Mouse (Mus musculus): ENCODE data around the gene Gm28038. TPM values are rescaled to one million over a fixed set of nuclear protein-coding genes. Genes with fewer than 3 reads are reported as not detected.

Gm28038 gene
- polyA plus RNA-seq, 1 experiment from 2014 or later = not detected

Other genes starting within 250 kb of the Gm28038 start
- 9.9 and 10.7 TPM in 2 replicates for gene Wdr34, start 232.2 kb upstream of the Gm28038 start, polyA plus RNA-seq (2015; fragmentation: Nextera tagmentation; extraction: Ambion mirVana)
- 317 and 337 TPM in 2 replicates for gene Set, start 223.7 kb upstream of the Gm28038 start, polyA plus RNA-seq (2015; fragmentation: Nextera tagmentation; extraction: Ambion mirVana)
- 3.1 and 3.2 TPM in 2 replicates for gene Pkn3, start 203.4 kb upstream of the Gm28038 start, polyA plus RNA-seq (2015; fragmentation: Nextera tagmentation; extraction: Ambion mirVana)
- gene Zdhhc12, start 187.4 kb upstream of the Gm28038 start, polyA plus RNA-seq (2015; fragmentation: Nextera tagmentation; extraction: Ambion mirVana) = 22.8 and 23.9 TPM in 2 replicates
- gene Zer1, start 156.5 kb upstream of the Gm28038 start, polyA plus RNA-seq (2015; fragmentation: Nextera tagmentation; extraction: Ambion mirVana) = 2.2 and 2.6 TPM in 2 replicates
- gene Tbc1d13, start 147.3 kb upstream of the Gm28038 start, polyA plus RNA-seq (2015; fragmentation: Nextera tagmentation; extraction: Ambion mirVana) = 2.8 and 3.7 TPM in 2 replicates
- 14.2 and 15.6 TPM in 2 replicates for gene Endog, start 109.5 kb upstream of the Gm28038 start, polyA plus RNA-seq (2015; fragmentation: Nextera tagmentation; extraction: Ambion mirVana)
- 40.5 and 42.5 TPM in 2 replicates for gene Spout1, start 102.6 kb upstream of the Gm28038 start, polyA plus RNA-seq (2015; fragmentation: Nextera tagmentation; extraction: Ambion mirVana)
- 9.7 and 10.1 TPM in 2 replicates for gene Kyat1, start 75.2 kb upstream of the Gm28038 start, polyA plus RNA-seq (2015; fragmentation: Nextera tagmentation; extraction: Ambion mirVana)
- gene Lrrc8a, start 43.3 kb upstream of the Gm28038 start, polyA plus RNA-seq (2015; fragmentation: Nextera tagmentation; extraction: Ambion mirVana) = 11.9 and 12.5 TPM in 2 replicates
- gene Gm28035, start 40.5 kb upstream of the Gm28038 start, polyA plus RNA-seq (2015; fragmentation: Nextera tagmentation; extraction: Ambion mirVana) = 0.05 and 0.07 TPM in 2 replicates
- 8.1 and 8.9 TPM in 2 replicates for gene Phyhd1, start 14.8 kb upstream of the Gm28038 start, polyA plus RNA-seq (2015; fragmentation: Nextera tagmentation; extraction: Ambion mirVana)
- gene Dolk, start 5.3 kb downstream of the Gm28038 start, polyA plus RNA-seq (2015; fragmentation: Nextera tagmentation; extraction: Ambion mirVana) = 14.0 and 14.4 TPM in 2 replicates
- gene Nup188, start 5.4 kb downstream of the Gm28038 start, polyA plus RNA-seq (2015; fragmentation: Nextera tagmentation; extraction: Ambion mirVana) = 15.5 and 20.0 TPM in 2 replicates
- gene Sh3glb2, start 78.3 kb downstream of the Gm28038 start, polyA plus RNA-seq (2015; fragmentation: Nextera tagmentation; extraction: Ambion mirVana) = 20.9 and 21.3 TPM in 2 replicates
- gene Miga2, start 83.2 kb downstream of the Gm28038 start, polyA plus RNA-seq (2015; fragmentation: Nextera tagmentation; extraction: Ambion mirVana) = 8.5 and 10.0 TPM in 2 replicates
- 20.3 and 21.3 TPM in 2 replicates for gene Dolpp1, start 111.2 kb downstream of the Gm28038 start, polyA plus RNA-seq (2015; fragmentation: Nextera tagmentation; extraction: Ambion mirVana)
- 20.5 and 23.9 TPM in 2 replicates for gene Crat, start 134.8 kb downstream of the Gm28038 start, polyA plus RNA-seq (2015; fragmentation: Nextera tagmentation; extraction: Ambion mirVana)
- gene Ptpa, start 135.0 kb downstream of the Gm28038 start, polyA plus RNA-seq (2015; fragmentation: Nextera tagmentation; extraction: Ambion mirVana) = 142 and 147 TPM in 2 replicates
- gene Ier5l, start 193.2 kb downstream of the Gm28038 start, polyA plus RNA-seq (2015; fragmentation: Nextera tagmentation; extraction: Ambion mirVana) = 0.12 and 0.13 TPM in 2 replicates

All from liver, embryonic 13.5 days (tissue).